Mouse (Mus musculus) c-Kit-negative CD71-positive TER-119-positive erythroid progenitor cells, embryonic 14.5 days (primary cell): Measurements from ENCODE around the gene Htr3a.

Experiments
- DNase-seq: peaks from one replicate; pipeline ENCODE4 v3.0.0-alpha.2; 2013; ENCODE audit warnings: low read depth, low spot score

Gene Htr3a

DNA sequence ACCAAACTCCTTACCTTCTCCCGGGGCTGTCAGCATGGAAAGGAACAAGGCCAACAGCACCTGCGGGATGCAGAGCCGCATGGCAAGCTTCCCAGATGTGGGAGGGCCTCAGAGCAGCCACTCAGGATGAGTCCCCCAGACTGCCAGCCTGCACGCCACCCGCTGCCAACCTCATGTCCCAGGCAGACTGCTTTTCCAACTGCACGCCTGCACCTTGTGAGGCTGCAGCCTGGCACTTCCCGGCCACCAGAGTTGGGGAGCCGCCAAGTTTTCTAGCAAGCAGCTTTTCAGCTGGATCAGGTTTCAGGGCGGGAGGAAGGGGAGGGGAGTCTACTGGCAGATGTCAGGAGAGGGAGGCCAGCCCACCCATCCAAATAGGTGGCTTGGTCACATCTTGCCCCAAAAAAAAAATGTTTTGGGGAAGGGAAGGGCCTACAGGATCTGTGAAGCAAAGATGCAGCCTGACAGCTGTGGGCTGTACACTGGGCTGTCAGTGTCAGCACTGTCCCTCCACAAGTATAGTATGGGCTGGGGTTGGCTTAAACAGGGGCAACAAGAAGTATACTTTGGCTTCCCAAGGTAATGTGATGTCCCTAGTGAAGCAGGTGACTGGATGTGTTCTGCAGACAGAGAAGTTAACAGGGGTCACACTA is at the start of gene Htr3a:
Gene Htr3a, minus strand, starts transcription at position 215 of the 653 bp plus-strand sequence.
- DNase-seq = no peak

DNA sequence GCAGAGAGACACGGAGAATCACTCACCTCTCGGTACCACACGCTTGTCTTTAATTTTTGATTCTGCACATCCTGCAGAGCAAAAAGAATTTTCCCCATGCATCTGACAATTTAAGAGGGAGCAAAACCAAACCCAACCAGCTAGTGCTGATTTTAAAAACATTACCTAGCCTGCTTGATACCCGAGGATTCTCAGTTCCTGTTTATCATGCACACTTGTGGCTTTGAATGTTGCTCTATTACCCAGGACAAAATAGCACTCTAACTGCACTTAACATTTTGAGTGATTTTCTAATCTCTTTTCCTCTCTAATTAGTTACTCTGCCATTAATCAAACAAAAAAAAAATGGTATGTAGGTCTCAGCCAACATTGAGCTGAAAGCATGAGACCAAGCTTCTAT is 36.7 kb upstream of the Htr3a start:
- no peak for DNase-seq

- DNase-seq = no peak
Observed at GRCm38 (mm10) chr9:48942349-48942748, 31.4 kb upstream of the Htr3a start.

GRCm38 (mm10) chr9:48929436-48929835 is 18.5 kb upstream of the Htr3a start:
- DNase-seq = no peak

DNA sequence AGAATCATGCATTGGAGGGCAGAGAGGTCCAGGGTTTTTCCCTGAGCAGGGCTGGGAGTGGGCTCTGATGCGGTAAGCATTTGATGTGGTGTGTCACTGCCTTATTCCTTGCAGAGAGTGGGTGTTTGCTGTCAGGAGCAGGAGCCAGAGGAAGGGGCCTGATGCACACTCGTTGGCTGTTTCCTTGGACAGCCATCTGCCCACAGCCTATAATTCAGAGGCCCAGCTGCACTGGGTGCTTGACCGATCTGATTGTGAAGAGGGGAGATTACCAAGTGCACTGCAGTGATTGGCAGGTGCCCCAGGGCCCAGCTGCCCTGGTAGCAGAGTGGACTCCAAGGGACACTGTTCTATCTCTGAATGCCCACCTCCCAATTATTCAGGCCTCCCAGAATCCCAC is 17.9 kb upstream of the Htr3a start:
- DNase-seq = no peak

DNA sequence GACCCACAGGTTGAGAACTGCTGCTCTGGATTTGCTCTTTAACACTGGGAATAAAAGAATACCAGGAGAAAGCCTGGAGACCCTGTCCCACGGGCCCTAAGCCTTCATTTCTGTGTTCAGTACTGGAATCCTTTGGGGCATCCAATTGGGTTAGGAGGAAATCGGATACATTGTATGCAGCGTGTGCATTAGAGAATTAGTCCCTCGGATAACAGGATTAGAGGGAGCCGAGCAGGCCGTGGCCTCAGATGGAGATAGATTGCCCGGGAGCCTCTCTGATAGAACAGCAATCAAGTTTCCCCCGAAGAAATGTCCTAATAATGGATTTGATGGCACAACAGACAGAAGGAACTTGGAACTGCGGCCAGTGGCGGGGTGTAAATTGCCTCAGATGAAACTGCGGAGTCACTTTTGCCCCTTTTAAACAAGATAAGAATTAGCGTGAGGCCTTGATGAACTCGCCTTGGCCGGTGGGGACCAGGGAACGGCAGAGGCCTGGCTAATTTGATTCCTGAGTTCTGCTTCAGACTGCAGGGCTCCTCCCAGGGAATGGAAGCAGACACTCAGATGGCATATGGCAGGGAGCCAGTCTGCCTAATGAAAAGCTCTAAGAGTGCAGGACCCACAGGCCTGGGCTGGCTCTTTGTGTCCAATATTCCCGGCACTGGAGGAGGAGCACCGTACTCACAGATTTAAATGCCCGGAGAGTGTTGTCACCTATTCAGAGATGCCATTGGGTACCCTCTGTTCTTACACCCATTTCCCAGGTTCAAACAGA is 5.3 kb upstream of the Htr3a start:
- DNase-seq = no peak

DNA sequence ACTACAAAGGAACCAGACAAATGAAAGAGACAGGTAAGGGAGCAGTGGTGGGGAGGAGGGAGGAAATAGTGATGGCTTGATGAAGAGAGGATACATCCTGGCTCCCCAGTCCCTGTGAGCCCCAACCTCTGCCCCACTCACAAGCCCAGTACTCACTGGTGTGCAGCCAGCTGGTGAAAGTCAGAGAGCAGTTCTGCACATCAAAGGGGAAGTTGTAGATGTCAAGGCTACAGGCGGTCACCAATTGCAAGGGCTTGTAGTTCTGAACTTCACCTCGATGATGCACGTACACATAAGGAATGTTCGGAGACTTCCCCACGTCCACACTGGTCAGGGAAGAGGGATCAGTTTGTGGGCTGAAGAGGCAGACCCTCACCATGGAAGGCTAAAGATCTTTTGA is 6.5 kb downstream of the Htr3a start:
- no peak for DNase-seq

DNA sequence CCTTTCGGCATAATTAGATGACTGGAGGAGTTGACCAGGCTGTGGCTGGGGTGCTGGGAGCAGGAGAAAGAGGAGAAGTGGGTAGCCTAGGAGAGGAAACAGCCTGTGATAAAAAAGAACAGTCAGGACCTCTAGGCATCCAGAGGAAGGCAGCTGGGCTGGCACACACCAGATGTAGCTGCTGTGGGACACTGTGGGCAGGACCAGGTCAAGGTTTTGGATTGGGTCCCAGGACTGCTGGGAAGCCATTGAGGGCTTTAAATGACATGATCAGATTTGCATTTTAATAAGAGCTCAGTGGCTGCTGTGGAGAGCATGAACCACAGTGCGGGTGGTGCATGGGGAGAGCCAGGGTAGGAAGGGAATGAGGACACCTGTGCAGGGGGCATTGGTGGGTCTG is 7.1 kb downstream of the Htr3a start:
- DNase-seq = no peak

DNA sequence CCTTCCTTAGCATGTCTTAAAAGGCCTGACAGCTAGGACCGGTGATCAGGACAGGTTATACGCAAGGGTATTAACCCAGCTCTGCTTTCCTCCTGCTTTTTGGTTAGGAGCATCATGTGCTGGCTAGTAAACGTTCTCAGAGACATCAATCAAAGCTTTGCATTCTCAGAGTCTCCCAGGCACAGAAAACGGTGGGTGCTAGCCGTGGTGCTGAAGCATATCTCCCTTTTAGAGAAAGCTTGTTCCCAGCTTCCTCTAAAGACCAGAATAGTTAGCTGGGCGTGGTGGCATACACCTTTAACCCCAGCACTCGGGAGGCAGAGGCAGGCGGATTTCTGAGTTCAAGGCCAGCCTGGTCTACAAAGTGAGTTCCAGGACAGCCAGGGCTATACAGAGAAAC is 12.3 kb downstream of the Htr3a start:
- DNase-seq = no peak

GRCm38 (mm10) chr9:48895819-48896536 is 14.9 kb downstream of the Htr3a start:
- DNase-seq = no peak

GRCm38 (mm10) chr9:48894755-48895154 is 16.1 kb downstream of the Htr3a start:
- no peak for DNase-seq

GRCm38 (mm10) chr9:48893986-48894385 is 16.9 kb downstream of the Htr3a start:
- peak; percentile 25 for DNase-seq

GRCm38 (mm10) chr9:48889093-48889492 is 21.8 kb downstream of the Htr3a start:
- no peak for DNase-seq

DNA sequence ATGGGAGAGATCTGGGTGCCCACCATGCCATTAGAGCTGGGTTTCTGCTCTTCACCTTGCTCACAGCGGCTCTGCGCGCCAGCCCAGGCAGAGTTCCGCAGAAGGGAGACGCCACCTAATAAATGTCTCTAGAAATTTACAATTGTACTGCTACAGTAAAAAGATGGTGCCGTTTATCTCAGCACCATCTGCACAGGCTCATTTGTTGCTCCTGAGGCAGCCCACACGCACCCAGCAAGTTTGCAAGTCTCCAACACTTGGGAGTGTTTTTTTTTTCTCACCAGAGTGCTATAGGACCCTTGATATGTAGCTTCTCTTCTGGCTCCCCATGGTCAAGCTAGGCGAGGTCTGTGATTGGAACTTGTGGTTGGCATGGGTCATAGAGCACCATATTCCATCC is 38.0 kb downstream of the Htr3a start:
- no peak for DNase-seq

GRCm38 (mm10) chr9:48866523-48867121 is 44.3 kb downstream of the Htr3a start:
- no peak for DNase-seq

DNA sequence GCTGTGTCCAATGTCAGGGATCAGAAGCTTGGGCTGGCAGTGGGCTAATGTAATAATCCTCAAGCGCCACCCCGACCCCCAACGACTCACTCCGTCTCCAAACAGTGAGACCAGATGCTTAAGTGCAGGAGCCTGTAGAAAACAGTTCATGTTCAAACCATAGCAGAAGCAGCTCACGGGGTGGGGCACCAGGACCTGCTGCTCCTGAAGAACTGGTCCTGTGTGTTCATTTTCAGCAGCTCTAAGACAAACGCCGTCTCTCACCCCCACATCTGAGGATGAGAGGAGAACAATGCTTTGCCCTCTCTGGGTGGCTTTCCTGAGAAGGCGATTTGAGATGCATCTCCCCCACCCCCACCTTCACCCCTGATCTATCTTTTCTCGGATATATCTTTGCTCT is 45.7 kb downstream of the Htr3a start:
- no peak for DNase-seq

GRCm38 (mm10) chr9:48861481-48861880 is 49.4 kb downstream of the Htr3a start:
- no peak for DNase-seq

DNA sequence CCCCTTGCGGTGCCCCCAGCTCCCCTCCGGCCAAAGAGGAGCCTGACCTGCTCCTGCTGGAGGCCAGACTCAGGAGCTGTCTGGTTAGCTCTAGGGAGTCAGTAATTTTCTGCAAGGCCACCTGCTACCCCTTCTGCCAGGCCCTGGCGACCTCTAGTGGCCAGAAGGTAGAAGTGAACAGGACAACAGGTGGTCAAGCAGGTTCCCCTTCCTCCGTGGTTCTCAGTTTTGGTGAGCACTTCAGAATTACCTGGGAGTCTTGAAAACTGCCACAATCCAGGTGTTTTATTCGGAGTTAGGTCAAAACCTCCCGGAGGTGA is 50.4 kb downstream of the Htr3a start:
- peak; percentile 3 for DNase-seq

GRCm38 (mm10) chr9:48859828-48860525 is 50.9 kb downstream of the Htr3a start:
- DNase-seq = no peak

- DNase-seq = no peak
Observed at GRCm38 (mm10) chr9:48857944-48858343, 53.0 kb downstream of the Htr3a start.

DNA sequence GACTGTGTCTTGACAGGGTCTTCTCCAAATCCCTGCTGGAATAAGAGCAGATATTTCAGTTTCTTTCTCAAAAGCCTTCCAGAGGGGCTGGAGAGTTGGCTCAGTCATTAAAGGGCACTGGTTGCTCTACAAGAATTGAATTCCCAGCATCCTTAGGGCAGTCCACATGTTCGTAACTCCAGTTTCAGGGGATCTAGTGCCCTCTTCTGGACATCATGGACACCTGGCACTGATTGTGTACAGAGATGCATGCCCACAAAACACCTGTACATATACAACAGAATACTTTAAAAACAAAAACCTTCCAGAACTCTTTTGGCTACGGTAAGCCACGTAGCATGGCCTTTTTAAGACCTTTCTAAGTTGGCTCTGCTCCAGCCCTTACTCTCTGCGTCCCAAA is 54.7 kb downstream of the Htr3a start:
- no peak for DNase-seq

GRCm38 (mm10) chr9:48849531-48849930 is 61.4 kb downstream of the Htr3a start:
- no peak for DNase-seq
